Mouse (Mus musculus) bone marrow, adult 2 months (tissue): ENCODE data around the gene Arhgef17.

Source experiments
- CTCF ChIP-seq: fragments of 200-500 bp; IDR thresholded peaks from 2 replicates; pipeline ENCODE4 v1.5.1; 2011; ENCODE audit warnings: low read length, control low read depth; ENCODE audit not compliant: control insufficient read depth, insufficient read depth
- POLR2A ChIP-seq: fragments of 200-500 bp; IDR thresholded peaks from 2 replicates; pipeline ENCODE4 v1.6.1; 2011; ENCODE audit warnings: low read depth, mild to moderate bottlenecking, control low read depth, low read length, borderline replicate concordance; ENCODE audit not compliant: control insufficient read depth

GRCm38 (mm10) chr7:100950031-100950430, 18.1 kb upstream of the Arhgef17 start:
- no peak for TF ChIP-seq POLR2A
- no peak for TF ChIP-seq CTCF
